Mouse (Mus musculus): ENCODE measurements at regions not wholly inside any gene's neighbourhood (a gene's known extent, or its start where the extent isn't known, plus 50 kb on each side); places are given as distances from the start of the nearest gene placed in this dataset.

- H3K27me3 ChIP-seq (replicated peaks) = no peaks in the 10 kb centered on the region
- no peaks in the 10 kb centered on the region for H3K4me1 ChIP-seq
- H3K9me3 ChIP-seq (replicated peaks) = no peaks in the 10 kb centered on the region
- ATAC-seq (ENCODE audit: low FRiP score) = no peak
- no peak overlapping the region for H3K4me3 ChIP-seq (replicated peaks)
- no peak overlapping the region for H3K9ac ChIP-seq (replicated peaks)
- H3K27ac ChIP-seq (replicated peaks) = no peak overlapping the region
- WGBS = 76% methylated on average over 5 of the region's 5 CpGs
- no peaks in the 10 kb centered on the region for H3K36me3 ChIP-seq
- H3K4me2 ChIP-seq = no peak overlapping the region
Measured at GRCm38 (mm10) chr14:74558359-74558758, 82.3 kb upstream of the Htr2a start.

All from neural tube, embryonic 15.5 days (tissue).